Mouse (Mus musculus): Measurements from ENCODE around the gene Olfr187. TPM values are rescaled to one million over a fixed set of nuclear protein-coding genes. Genes with fewer than 3 reads are reported as not detected.

Gene Olfr187
- polyA plus RNA-seq (2012): not detected in 2 replicates

GRCm38 (mm10) chr16:59039710-59040109, at the start of gene Olfr187:
Gene Olfr187, minus strand, starts transcription at chr16:59039767.

GRCm38 (mm10) chr16:59077905-59078304, 38.3 kb upstream of the Olfr187 start, which contains the start of gene Olfr190:
Gene Olfr190, minus strand, starts transcription at chr16:59078005.

DNA sequence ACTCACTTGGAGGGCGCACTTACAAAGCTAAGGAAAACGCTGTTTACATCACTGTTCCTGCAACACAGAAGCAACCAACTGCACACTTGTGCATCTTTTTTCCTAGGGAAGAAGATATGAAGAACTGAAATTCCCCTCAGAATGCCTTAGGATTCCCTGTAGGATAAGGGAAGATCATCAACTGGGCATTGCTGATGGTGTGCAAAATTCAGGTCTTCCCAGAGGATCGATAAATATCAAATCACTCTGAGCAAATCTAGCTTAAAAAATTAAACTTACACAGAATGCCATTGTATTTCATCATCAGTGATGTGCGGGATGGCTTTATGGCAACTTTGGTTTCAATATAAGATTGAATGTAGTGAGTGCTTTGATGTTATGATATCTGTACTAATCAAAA, 9.4 kb downstream of the Olfr187 start, which contains the start of gene Olfr186:
TSS of gene Olfr186 (minus strand) at position 101 of the 400 bp plus-strand sequence.

DNA sequence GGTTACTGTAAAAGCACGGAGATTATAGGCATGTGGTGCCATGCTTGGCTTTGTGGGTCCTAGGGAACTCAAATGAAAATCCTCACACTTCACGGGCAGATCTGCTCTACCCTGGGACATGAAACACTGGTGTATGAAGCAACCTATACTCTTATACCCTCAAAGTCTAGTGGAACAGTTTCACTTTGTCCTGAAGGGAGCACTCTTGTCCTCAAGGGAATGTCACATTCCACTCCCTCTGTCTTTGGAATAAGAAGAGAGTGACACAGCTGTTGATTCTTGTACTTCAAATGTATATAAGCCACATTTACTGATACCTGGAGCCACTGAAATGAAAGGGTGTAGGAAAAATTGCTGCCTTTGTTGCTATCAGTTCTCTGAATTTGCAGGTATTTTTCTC, 44.5 kb downstream of the Olfr187 start, which contains the start of gene Olfr183:
TSS of gene Olfr183 (plus strand) at position 301 of the 400 bp plus-strand sequence.

Other genes with a start within 250 kb of the Olfr187 start
- 0.07 TPM in 1 of 2 replicates, not detected in the other for gene Olfr173, start 239.5 kb downstream of the Olfr187 start, polyA plus RNA-seq (2012)
- not detected in 2 replicates for gene Olfr175-ps1, start 213.0 kb downstream of the Olfr187 start, polyA plus RNA-seq (2012)
- not detected in 2 replicates for gene Olfr177, start 165.0 kb downstream of the Olfr187 start, polyA plus RNA-seq (2012)
- not detected in 2 replicates for gene Olfr178, start 147.7 kb downstream of the Olfr187 start, polyA plus RNA-seq (2012)
- not detected in 2 replicates for gene Olfr181, start 111.0 kb downstream of the Olfr187 start, polyA plus RNA-seq (2012)
- gene Olfr180, start 110.4 kb downstream of the Olfr187 start, polyA plus RNA-seq (2012): not detected in 2 replicates
- gene Olfr183, start 44.4 kb downstream of the Olfr187 start, polyA plus RNA-seq (2012): 0.06 TPM in 1 of 2 replicates, not detected in the other
- gene Olfr186, start 9.5 kb downstream of the Olfr187 start, polyA plus RNA-seq (2012): not detected in 2 replicates
- not detected in 2 replicates for gene Olfr190, start 38.2 kb upstream of the Olfr187 start, polyA plus RNA-seq (2012)
- gene Olfr191, start 50.1 kb upstream of the Olfr187 start, polyA plus RNA-seq (2012): not detected in 2 replicates
- not detected in 2 replicates for gene Olfr193, start 72.1 kb upstream of the Olfr187 start, polyA plus RNA-seq (2012)
- gene Olfr194, start 81.3 kb upstream of the Olfr187 start, polyA plus RNA-seq (2012): not detected in 2 replicates
- gene Olfr195, start 107.3 kb upstream of the Olfr187 start, polyA plus RNA-seq (2012): not detected in 2 replicates
- gene Olfr196, start 130.7 kb upstream of the Olfr187 start, polyA plus RNA-seq (2012): not detected in 2 replicates
- not detected in 2 replicates for gene Olfr198, start 163.8 kb upstream of the Olfr187 start, polyA plus RNA-seq (2012)
- gene Olfr199, start 180.0 kb upstream of the Olfr187 start, polyA plus RNA-seq (2012): not detected in 2 replicates
- gene Olfr201, start 232.9 kb upstream of the Olfr187 start, polyA plus RNA-seq (2012): not detected in 2 replicates
- not detected in 2 replicates for gene Olfr202, start 247.0 kb upstream of the Olfr187 start, polyA plus RNA-seq (2012)